25 mouse cellular contexts compared by ENCODE assay signal in genomic region chr10:39441636-39442035, GRCm38 (mm10).
DNase-seq lines count a peak whose midpoint lies in the region; ATAC-seq and TF ChIP-seq lines count a peak whose summit lies in the region.
"Had no signal": no experiment of that assay in that cellular context is flagged by ENCODE, and none has a peak within 500 bp of the region (broad histone marks: within the 10 kb centered on the region; RNA-seq: fewer than 3 reads in every experiment).

No protein-coding gene starts in this region.

- no peak overlapping the region for H3K27ac ChIP-seq in intestine, postnatal 0 days (ENCODE audit: low read depth, low read length)
- no peak overlapping the region for H3K27ac ChIP-seq in intestine, embryonic 16.5 days (ENCODE audit: low read length)
- no peak overlapping the region for H3K27ac ChIP-seq in liver, postnatal 0 days (ENCODE audit: low read depth)
- no peak overlapping the region for H3K27ac ChIP-seq in liver, embryonic 11.5 days (ENCODE audit: low read depth, low read length)
- H3K27ac ChIP-seq in small intestine, adult 2 months (ENCODE audit: insufficient read depth, low read depth, low read length) = no peak overlapping the region
- H3K27ac ChIP-seq: heart, embryonic 10.5 days; heart, embryonic 15.5 days; neural tube, embryonic 13.5 days; stomach, embryonic 15.5 days had no signal

- TF ChIP-seq CTCF in intestine, postnatal 0 days (IDR thresholded peaks at IDR 0.05; ENCODE audit: low read depth) = peak; percentile 39
- TF ChIP-seq CTCF in liver, postnatal 0 days (IDR thresholded peaks at IDR 0.05; ENCODE audit: low read depth) = 0 out of 2 replicates have a peak, but pooled peaks have one; percentile 13
- TF ChIP-seq CTCF in E14TG2a.4 (conservative IDR thresholded peaks at IDR 0.05; ENCODE audit: low read length) = peak; percentile 29
- TF ChIP-seq CTCF in small intestine, adult 2 months (IDR thresholded peaks at IDR 0.05; ENCODE audit: extremely low read depth, insufficient read length, insufficient replicate concordance, low read depth, low read length) = peak; percentile 38; the same call in 1 of the 2 replicates

- H3K4me1 ChIP-seq in intestine, postnatal 0 days (replicated peaks; ENCODE audit: control insufficient read depth, insufficient read depth, low read length) = 0 out of 2 replicates have a peak, but pooled peaks cover 3% of the 10 kb centered on the region
- H3K4me1 ChIP-seq in intestine, embryonic 16.5 days (ENCODE audit: control insufficient read depth, insufficient read depth, low read length) = no peaks in the 10 kb centered on the region
- H3K4me1 ChIP-seq in liver, postnatal 0 days (ENCODE audit: insufficient read depth) = no peaks in the 10 kb centered on the region
- H3K4me1 ChIP-seq in liver, embryonic 11.5 days (replicated peaks; ENCODE audit: control insufficient read depth, insufficient read depth, low read length) = no peaks in the 10 kb centered on the region; the same call in 1 of the 2 replicates
- H3K4me1 ChIP-seq in E14TG2a.4 (replicated peaks; ENCODE audit: low read depth, low read length) = peaks cover 18% of the 10 kb centered on the region; the same call in 1 of the 2 replicates
- peaks cover 3% of the 10 kb centered on the region for H3K4me1 ChIP-seq in small intestine, adult 2 months (ENCODE audit: control insufficient read depth, insufficient read depth, insufficient read length, low read length)

- TF ChIP-seq POLR2A in small intestine, adult 2 months (IDR thresholded peaks at IDR 0.05; ENCODE audit: low read depth, low read length) = no peak

- H3K36me3 ChIP-seq in intestine, postnatal 0 days (ENCODE audit: control insufficient read depth, insufficient read depth) = no peaks in the 10 kb centered on the region
- no peaks in the 10 kb centered on the region for H3K36me3 ChIP-seq in intestine, embryonic 16.5 days (ENCODE audit: control insufficient read depth, insufficient read depth, low read length)
- H3K36me3 ChIP-seq in liver, postnatal 0 days (replicated peaks; ENCODE audit: insufficient read depth, low read length) = no peaks in the 10 kb centered on the region
- H3K36me3 ChIP-seq in liver, embryonic 11.5 days (ENCODE audit: control insufficient read depth, insufficient read depth, low read length) = no peaks in the 10 kb centered on the region
- H3K36me3 ChIP-seq in E14TG2a.4 (ENCODE audit: insufficient read depth, low read length) = no peaks in the 10 kb centered on the region
- no peaks in the 10 kb centered on the region for H3K36me3 ChIP-seq in small intestine, adult 2 months (ENCODE audit: control insufficient read depth, insufficient read depth, low read length)
- H3K36me3 ChIP-seq: heart, embryonic 10.5 days; heart, embryonic 15.5 days; neural tube, embryonic 13.5 days; stomach, embryonic 15.5 days had no signal

- H3K27me3 ChIP-seq in intestine, postnatal 0 days (replicated peaks; ENCODE audit: control insufficient read depth, insufficient read depth, low read length) = no peaks in the 10 kb centered on the region
- H3K27me3 ChIP-seq in intestine, embryonic 16.5 days (replicated peaks; ENCODE audit: control insufficient read depth, insufficient read depth, low read length) = no peaks in the 10 kb centered on the region
- H3K27me3 ChIP-seq in liver, postnatal 0 days (ENCODE audit: insufficient read depth, low read length) = no peaks in the 10 kb centered on the region
- no peaks in the 10 kb centered on the region for H3K27me3 ChIP-seq in liver, embryonic 11.5 days (replicated peaks; ENCODE audit: control insufficient read depth, insufficient read depth, low read length)
- H3K27me3 ChIP-seq in E14TG2a.4 (ENCODE audit: insufficient read depth, low read length) = no peaks in the 10 kb centered on the region
- H3K27me3 ChIP-seq in small intestine, adult 2 months (ENCODE audit: control insufficient read depth, insufficient read depth, low read length) = no peaks in the 10 kb centered on the region
- H3K27me3 ChIP-seq: heart, embryonic 15.5 days; neural tube, embryonic 13.5 days; Patski; stomach, embryonic 15.5 days had no signal

- TF ChIP-seq EP300 in liver, postnatal 0 days (IDR thresholded peaks at IDR 0.05; ENCODE audit: low read depth) = no peak

- H3K9me3 ChIP-seq in intestine, postnatal 0 days (ENCODE audit: control insufficient read depth) = no peaks in the 10 kb centered on the region
- no peaks in the 10 kb centered on the region for H3K9me3 ChIP-seq in intestine, embryonic 16.5 days (ENCODE audit: control insufficient read depth, low read length)
- H3K9me3 ChIP-seq in liver, postnatal 0 days (ENCODE audit: low read length) = no peaks in the 10 kb centered on the region
- no peaks in the 10 kb centered on the region for H3K9me3 ChIP-seq in liver, embryonic 11.5 days (ENCODE audit: control insufficient read depth, low read length)
- no peaks in the 10 kb centered on the region for H3K9me3 ChIP-seq in E14TG2a.4 (ENCODE audit: low read length)
- H3K9me3 ChIP-seq: G1E; heart, embryonic 10.5 days; heart, embryonic 15.5 days; neural tube, embryonic 13.5 days; stomach, embryonic 15.5 days had no signal

- no peak overlapping the region for H3K4me3 ChIP-seq in intestine, postnatal 0 days (ENCODE audit: low read depth, low read length)
- H3K4me3 ChIP-seq in intestine, embryonic 16.5 days (ENCODE audit: low read length) = no peak overlapping the region
- H3K4me3 ChIP-seq in liver, postnatal 0 days (ENCODE audit: low read depth, low read length) = no peak overlapping the region
- H3K4me3 ChIP-seq in liver, embryonic 11.5 days (ENCODE audit: low read depth, low read length) = no peak overlapping the region
- H3K4me3 ChIP-seq in E14TG2a.4 (replicated peaks; ENCODE audit: low read length) = no peak overlapping the region
- no peak overlapping the region for H3K4me3 ChIP-seq in small intestine, adult 2 months (ENCODE audit: low read depth, low read length)
- H3K4me3 ChIP-seq: heart, embryonic 10.5 days; heart, embryonic 15.5 days; neural tube, embryonic 13.5 days; stomach, embryonic 15.5 days had no signal

- no peak for DNase-seq in liver, postnatal 0 days
- no peak for DNase-seq in liver, embryonic 11.5 days (ENCODE audit: low spot score)
- DNase-seq in urinary bladder, postnatal 10 days (ENCODE audit: low spot score) = no peak
- DNase-seq: adrenal gland, postnatal 10 days; B cell, adult 2 months; cerebellum, adult 8-10 months; cerebellum, postnatal 25 days; kidney, adult 11 months; kidney, postnatal 36 days; layer of hippocampus, postnatal 36 days; liver; lung, adult 18-20 months; thymus, postnatal 14 days had no signal

- no peak overlapping the region for H3K9ac ChIP-seq in intestine, postnatal 0 days (ENCODE audit: low read depth, low read length)
- H3K9ac ChIP-seq in intestine, embryonic 16.5 days (ENCODE audit: low read depth, low read length) = no peak overlapping the region
- H3K9ac ChIP-seq in liver, postnatal 0 days (replicated peaks) = no peak overlapping the region
- H3K9ac ChIP-seq in liver, embryonic 11.5 days (ENCODE audit: low read depth, low read length) = no peak overlapping the region
- H3K9ac ChIP-seq: heart, embryonic 15.5 days; neural tube, embryonic 13.5 days; stomach, embryonic 15.5 days had no signal

- no peak for ATAC-seq in intestine, postnatal 0 days
- ATAC-seq in intestine, embryonic 16.5 days = no peak
- ATAC-seq in liver, postnatal 0 days = no peak
- no peak for ATAC-seq in liver, embryonic 11.5 days (replicated peaks; ENCODE audit: low FRiP score)
- ATAC-seq: forebrain, embryonic 16.5 days; Patski had no signal

- no peak overlapping the region for H3K4me2 ChIP-seq in intestine, postnatal 0 days (replicated peaks; ENCODE audit: low read depth)
- no peak overlapping the region for H3K4me2 ChIP-seq in intestine, embryonic 16.5 days (ENCODE audit: low read depth, low read length)
- no peak overlapping the region for H3K4me2 ChIP-seq in liver, postnatal 0 days (ENCODE audit: low read depth, low read length)
- H3K4me2 ChIP-seq in liver, embryonic 11.5 days = no peak overlapping the region
- H3K4me2 ChIP-seq: heart, embryonic 15.5 days; midbrain, embryonic 11.5 days; neural tube, embryonic 13.5 days; stomach, embryonic 15.5 days had no signal
